Mouse (Mus musculus): ENCODE results near the gene Tenm4. TPM values are rescaled to one million over a fixed set of nuclear protein-coding genes. Genes with fewer than 3 reads are reported as not detected.

Gene Tenm4
- total RNA-seq, 1 experiment, result 38.9 TPM

DNA sequence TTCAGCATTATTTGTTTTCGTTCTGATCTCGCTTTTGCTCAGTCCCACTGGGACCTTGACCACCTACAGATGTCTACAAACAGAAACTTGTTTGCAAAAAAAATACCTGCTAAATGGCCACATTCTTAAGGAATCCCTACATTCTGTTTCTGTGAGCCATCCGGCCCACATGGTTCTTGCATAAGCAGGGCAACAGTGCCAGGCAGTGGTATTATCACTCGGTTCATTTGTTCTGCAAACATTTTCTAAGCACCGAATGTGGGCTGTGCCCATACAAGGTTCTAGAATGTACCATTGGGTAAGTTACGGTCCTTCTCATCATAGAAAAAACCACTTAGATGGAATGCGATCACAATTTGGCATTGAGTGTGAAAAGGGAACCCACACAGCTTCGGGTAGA, 274.7 kb downstream of the Tenm4 start:
- no peak overlapping the region for H3K9ac ChIP-seq (ENCODE audit: insufficient read depth, low read depth, low read length, poor library complexity, severe bottlenecking)
- TF ChIP-seq CHD2 (IDR thresholded peaks at IDR 0.05; ENCODE audit: low read depth, low read length), result no peak
- no peak overlapping the region for H3K27ac ChIP-seq (ENCODE audit: insufficient read depth, low read depth, low read length, poor library complexity, severe bottlenecking)
- no peak for DNase-seq (ENCODE audit: low read depth, low spot score)
- H3K36me3 ChIP-seq (ENCODE audit: control insufficient read depth, insufficient read depth, low read length, poor library complexity, severe bottlenecking), result no peaks in the 10 kb centered on the region
- no peaks in the 10 kb centered on the region for H3K4me1 ChIP-seq (ENCODE audit: control insufficient read depth in 2 of 2, insufficient read depth in 2 of 2, low read length in 2 of 2, poor library complexity in 1 of 2)
- no peak overlapping the region for H3K4me3 ChIP-seq (ENCODE audit: insufficient read depth in 1 of 2, low read depth in 1 of 2, low read length in 2 of 2, poor library complexity in 1 of 2, severe bottlenecking in 1 of 2)
- H3K9me3 ChIP-seq (ENCODE audit: control insufficient read depth, insufficient read depth, low read depth, low read length), result no peaks in the 10 kb centered on the region
- in situ Hi-C loops (cut with MboI; ENCODE audit: low sequenced_read_pairs in 2 of 2, unreplicated experiment in 2 of 2), result no loop called here

DNA sequence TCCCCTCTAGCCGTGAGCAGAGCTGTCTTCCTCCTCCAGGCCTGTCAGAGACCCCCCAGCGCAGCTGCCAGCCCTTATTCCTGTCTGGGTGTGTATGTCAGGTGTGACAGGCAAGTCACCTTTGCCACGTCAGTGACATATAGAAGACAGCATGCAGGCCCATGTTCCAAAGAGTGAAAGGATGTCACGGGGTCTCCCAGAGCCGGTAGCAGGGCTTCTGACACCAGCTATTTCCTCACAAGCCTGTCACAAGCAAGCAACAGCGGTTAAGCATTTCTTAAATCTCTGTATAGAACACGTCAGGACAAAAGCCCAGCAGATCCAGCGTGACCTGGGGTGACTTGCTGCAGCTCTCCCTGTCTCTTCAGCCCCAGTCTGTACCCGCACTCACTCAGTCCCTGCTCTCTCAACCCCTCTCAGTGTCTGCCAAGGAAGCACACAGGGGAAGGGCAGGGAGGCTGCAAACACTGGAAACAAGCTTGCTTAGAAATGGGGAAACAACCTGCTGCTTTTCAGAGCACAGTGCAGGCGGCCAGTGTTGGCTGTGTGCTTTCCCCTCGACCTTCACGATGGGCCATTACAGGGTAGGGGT, 276.9 kb downstream of the Tenm4 start:
- Histone ChIP-seq H3K9me3 (ENCODE audit: control insufficient read depth, insufficient read depth, low read depth, low read length) (no peaks in the 10 kb centered on the region), H3K27ac (ENCODE audit: insufficient read depth, low read depth, low read length, poor library complexity, severe bottlenecking) (no peak overlapping the region), H3K4me1 (ENCODE audit: control insufficient read depth in 2 of 2, insufficient read depth in 2 of 2, low read length in 2 of 2, poor library complexity in 1 of 2) (no peaks in the 10 kb centered on the region), H3K36me3 (ENCODE audit: control insufficient read depth, insufficient read depth, low read length, poor library complexity, severe bottlenecking) (no peaks in the 10 kb centered on the region), H3K4me3 (ENCODE audit: insufficient read depth in 1 of 2, low read depth in 1 of 2, low read length in 2 of 2, poor library complexity in 1 of 2, severe bottlenecking in 1 of 2) (no peak overlapping the region), H3K9ac (ENCODE audit: insufficient read depth, low read depth, low read length, poor library complexity, severe bottlenecking) (no peak overlapping the region)
- TF ChIP-seq ZNF384 (IDR thresholded peaks at IDR 0.05; ENCODE audit: low read depth, low read length) (no peak), HCFC1 (IDR thresholded peaks at IDR 0.05; ENCODE audit: borderline replicate concordance, insufficient read depth, low read length) (no peak), ZC3H11A (IDR thresholded peaks at IDR 0.05; ENCODE audit: borderline replicate concordance, low read depth, low read length) (no peak), MAFK (IDR thresholded peaks at IDR 0.05; ENCODE audit: insufficient read depth, low read depth, low read length) (no peak), CHD2 (IDR thresholded peaks at IDR 0.05; ENCODE audit: low read depth, low read length) (no peak)
- in situ Hi-C loops (cut with MboI; ENCODE audit: low sequenced_read_pairs in 2 of 2, unreplicated experiment in 2 of 2), result no loop called here
- no peak for DNase-seq (ENCODE audit: low read depth, low spot score)

DNA sequence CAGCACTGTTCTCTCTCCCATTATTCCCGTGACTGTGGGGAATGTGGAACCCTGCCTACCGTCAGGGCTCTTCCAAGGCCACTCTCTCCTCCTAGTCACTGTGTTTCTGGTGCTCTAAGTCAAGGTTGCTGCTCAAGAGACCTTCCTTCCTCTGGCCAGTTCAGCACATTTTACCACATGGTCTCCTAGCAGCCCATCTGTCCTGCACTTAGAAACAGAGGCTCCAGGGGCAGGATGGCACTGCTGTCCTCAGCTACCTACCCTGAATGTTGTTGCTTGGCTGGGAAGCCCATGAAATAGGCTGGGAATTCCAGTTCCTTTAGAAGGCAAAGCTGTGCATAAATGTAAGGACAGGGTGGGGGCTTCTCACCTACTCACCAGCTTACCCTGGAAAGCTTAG, 284.9 kb downstream of the Tenm4 start:
- no peak for DNase-seq (ENCODE audit: low read depth, low spot score)
- Histone ChIP-seq H3K36me3 (ENCODE audit: control insufficient read depth, insufficient read depth, low read length, poor library complexity, severe bottlenecking) (no peaks in the 10 kb centered on the region), H3K4me1 (ENCODE audit: control insufficient read depth in 2 of 2, insufficient read depth in 2 of 2, low read length in 2 of 2, poor library complexity in 1 of 2) (no peaks in the 10 kb centered on the region; a peak in 1 of 4 replicates), H3K27ac (ENCODE audit: insufficient read depth, low read depth, low read length, poor library complexity, severe bottlenecking) (no peak overlapping the region; the same call in 1 of the 2 replicates), H3K4me3 (ENCODE audit: insufficient read depth in 1 of 2, low read depth in 1 of 2, low read length in 2 of 2, poor library complexity in 1 of 2, severe bottlenecking in 1 of 2) (no peak overlapping the region), H3K9ac (ENCODE audit: insufficient read depth, low read depth, low read length, poor library complexity, severe bottlenecking) (no peak overlapping the region), H3K9me3 (ENCODE audit: control insufficient read depth, insufficient read depth, low read depth, low read length) (no peaks in the 10 kb centered on the region)
- in situ Hi-C loops (cut with MboI; ENCODE audit: low sequenced_read_pairs in 2 of 2, unreplicated experiment in 2 of 2), result no loop called here
- TF ChIP-seq CHD2 (IDR thresholded peaks at IDR 0.05; ENCODE audit: low read depth, low read length) (no peak), HCFC1 (IDR thresholded peaks at IDR 0.05; ENCODE audit: borderline replicate concordance, insufficient read depth, low read length) (no peak), ZC3H11A (IDR thresholded peaks at IDR 0.05; ENCODE audit: borderline replicate concordance, low read depth, low read length) (no peak), MAFK (IDR thresholded peaks at IDR 0.05; ENCODE audit: insufficient read depth, low read depth, low read length) (no peak), ZNF384 (IDR thresholded peaks at IDR 0.05; ENCODE audit: low read depth, low read length) (no peak)

GRCm38 (mm10) chr7:96456618-96457017, 285.6 kb downstream of the Tenm4 start:
- Histone ChIP-seq H3K4me3 (ENCODE audit: insufficient read depth in 1 of 2, low read depth in 1 of 2, low read length in 2 of 2, poor library complexity in 1 of 2, severe bottlenecking in 1 of 2) (no peak overlapping the region), H3K27ac (ENCODE audit: insufficient read depth, low read depth, low read length, poor library complexity, severe bottlenecking) (no peak overlapping the region), H3K9me3 (ENCODE audit: control insufficient read depth, insufficient read depth, low read depth, low read length) (no peaks in the 10 kb centered on the region), H3K9ac (ENCODE audit: insufficient read depth, low read depth, low read length, poor library complexity, severe bottlenecking) (no peak overlapping the region), H3K36me3 (ENCODE audit: control insufficient read depth, insufficient read depth, low read length, poor library complexity, severe bottlenecking) (no peaks in the 10 kb centered on the region), H3K4me1 (ENCODE audit: control insufficient read depth in 2 of 2, insufficient read depth in 2 of 2, low read length in 2 of 2, poor library complexity in 1 of 2) (no peaks in the 10 kb centered on the region; a peak in 1 of 4 replicates)
- no peak for TF ChIP-seq ZNF384 (IDR thresholded peaks at IDR 0.05; ENCODE audit: low read depth, low read length)
- no peak for TF ChIP-seq CHD2 (IDR thresholded peaks at IDR 0.05; ENCODE audit: low read depth, low read length)
- TF ChIP-seq ZC3H11A (IDR thresholded peaks at IDR 0.05; ENCODE audit: borderline replicate concordance, low read depth, low read length), result no peak
- TF ChIP-seq MAFK (IDR thresholded peaks at IDR 0.05; ENCODE audit: insufficient read depth, low read depth, low read length), result no peak
- TF ChIP-seq HCFC1 (IDR thresholded peaks at IDR 0.05; ENCODE audit: borderline replicate concordance, insufficient read depth, low read length), result no peak
- in situ Hi-C loops (cut with MboI; ENCODE audit: low sequenced_read_pairs in 2 of 2, unreplicated experiment in 2 of 2), result no loop called here
- DNase-seq (ENCODE audit: low read depth, low spot score), result no peak

- in situ Hi-C loops (cut with MboI; ENCODE audit: low sequenced_read_pairs in 2 of 2, unreplicated experiment in 2 of 2), result no loop called here
- DNase-seq (ENCODE audit: low read depth, low spot score), result no peak
- no peaks in the 10 kb centered on the region for H3K36me3 ChIP-seq (ENCODE audit: control insufficient read depth, insufficient read depth, low read length, poor library complexity, severe bottlenecking)
- no peaks in the 10 kb centered on the region for H3K9me3 ChIP-seq (ENCODE audit: control insufficient read depth, insufficient read depth, low read depth, low read length)
- no peak overlapping the region for H3K4me3 ChIP-seq (ENCODE audit: insufficient read depth in 1 of 2, low read depth in 1 of 2, low read length in 2 of 2, poor library complexity in 1 of 2, severe bottlenecking in 1 of 2)
- H3K4me1 ChIP-seq (ENCODE audit: control insufficient read depth in 2 of 2, insufficient read depth in 2 of 2, low read length in 2 of 2, poor library complexity in 1 of 2), result no peaks in the 10 kb centered on the region; a peak in 1 of 4 replicates
- TF ChIP-seq MAFK (IDR thresholded peaks at IDR 0.05; ENCODE audit: insufficient read depth, low read depth, low read length) (no peak), CHD2 (IDR thresholded peaks at IDR 0.05; ENCODE audit: low read depth, low read length) (no peak), HCFC1 (IDR thresholded peaks at IDR 0.05; ENCODE audit: borderline replicate concordance, insufficient read depth, low read length) (no peak), ZC3H11A (IDR thresholded peaks at IDR 0.05; ENCODE audit: borderline replicate concordance, low read depth, low read length) (no peak), ZNF384 (IDR thresholded peaks at IDR 0.05; ENCODE audit: low read depth, low read length) (no peak)
- no peak overlapping the region for H3K9ac ChIP-seq (ENCODE audit: insufficient read depth, low read depth, low read length, poor library complexity, severe bottlenecking)
- no peak overlapping the region for H3K27ac ChIP-seq (ENCODE audit: insufficient read depth, low read depth, low read length, poor library complexity, severe bottlenecking)
Measured at GRCm38 (mm10) chr7:96457891-96458290, 286.8 kb downstream of the Tenm4 start.
